8 mouse cellular contexts compared by ENCODE assay signal in genomic region chr3:36571827-36572378, GRCm38 (mm10). TPM values are rescaled to one million over a fixed set of nuclear protein-coding genes. Genes with fewer than 3 reads are reported as not detected.
DNase-seq lines count a peak whose midpoint lies in the region; ATAC-seq lines count a peak whose summit lies in the region.

TSS of gene Ccna2 (minus strand) at chr3:36572150.

- no peaks in the 10 kb centered on the region for H3K27me3 ChIP-seq in intestine, embryonic 14.5 days (replicated peaks; ENCODE audit: control insufficient read depth, insufficient read depth, low read length)

- ATAC-seq in intestine, embryonic 14.5 days (replicated peaks; ENCODE audit: low FRiP score, low TSS enrichment, low read depth), result peak; percentile 100

- H3K36me3 ChIP-seq in intestine, embryonic 14.5 days (ENCODE audit: control insufficient read depth, insufficient read depth, low read length), result peaks cover 28% of the 10 kb centered on the region

- H3K4me1 ChIP-seq in intestine, embryonic 14.5 days (replicated peaks; ENCODE audit: control insufficient read depth, insufficient read depth, low read length), result peaks cover 16% of the 10 kb centered on the region; the same call in 1 of the 2 replicates

- H3K4me2 ChIP-seq in intestine, embryonic 14.5 days (ENCODE audit: low read length), result peak within 1 kb of the TSS; percentile 69

- H3K9me3 ChIP-seq in intestine, embryonic 14.5 days (ENCODE audit: control insufficient read depth, low read length), result no peaks in the 10 kb centered on the region

- peak within 1 kb of the TSS; percentile 89 for H3K4me3 ChIP-seq in intestine, embryonic 14.5 days (ENCODE audit: low read depth, low read length)

- H3K9ac ChIP-seq in intestine, embryonic 14.5 days (ENCODE audit: low read length), result peak within 1 kb of the TSS; percentile 85

- H3K27ac ChIP-seq in intestine, embryonic 14.5 days (ENCODE audit: low read depth), result peak within 1 kb of the TSS; percentile 77

- WGBS in intestine, embryonic 14.5 days, result under 1% methylated on average over 60 of the region's 60 CpGs

- intact Hi-C loops in left cerebral cortex, postnatal 14 days (cut with DNase I), result loop anchor here (2.0 kb wide), 1 partner anchor 19 kb away; the partner anchor contains the start of gene Exosc9

- DNase-seq in adrenal gland, adult 18-20 months (ENCODE audit: low spot score in 2 of 2), result peak; percentile 94 to 95
- DNase-seq in embryo, embryonic 11 days, result peak; percentile 98
- DNase-seq in gastrocnemius, postnatal 25 days, result peak; percentile 98
- peak; percentile 97 for DNase-seq in intestine, embryonic 14.5 days (ENCODE audit: low spot score)
- DNase-seq in left cerebral cortex, postnatal 14 days (ENCODE audit: low spot score in 2 of 2), result peak; percentile 99
- peak; percentile 99 for DNase-seq in mesoderm, embryonic 11.5 days (ENCODE audit: low read depth, low spot score)
- peak; percentile 97 to 98 for DNase-seq in right cerebral cortex, postnatal 36 days (ENCODE audit: low spot score in 2 of 2)
- DNase-seq in yolk sac, embryonic 10.5 days (ENCODE audit: low spot score), result peak; percentile 99

RNA-seq across cellular contexts. Expression of gene Ccna2, which starts in this region (rescaled TPM):
- total RNA-seq in adrenal gland, adult 18-20 months (2021), result 1 to 10 TPM; 1.3 to 1.5 TPM
- total RNA-seq in gastrocnemius, postnatal 25 days (2021), result 1 to 10 TPM in 1 of 2 experiments, under 1 TPM in 1; 0.97 to 1.3 TPM
- polyA plus RNA-seq in intestine, embryonic 14.5 days (2014; fragmentation: Nextera tagmentation; extraction: Ambion mirVana), result 210 and 219 TPM in 2 replicates
- total RNA-seq in left cerebral cortex, postnatal 14 days (2021), result 1 to 10 TPM; 2.2 TPM

Comparison
In these comparisons a context has a peak if more than half of its experiments do, and no peak if none do; other contexts are left out.
1. Peak in every context shown above with its lines: DNase-seq, ATAC-seq, H3K4me3 ChIP-seq and H3K27ac ChIP-seq.